Mouse (Mus musculus): Measurements from ENCODE around the gene Ddc. TPM values are rescaled to one million over a fixed set of nuclear protein-coding genes. Genes with fewer than 3 reads are reported as not detected.

Ddc gene
- polyA plus RNA-seq, 1 experiment from 2014 or later, result 7.5 TPM

- Histone ChIP-seq H3K4me1 (ENCODE audit: control insufficient read depth, insufficient read depth, low read length) (peaks cover 21% of the 10 kb centered on the region), H3K4me2 (ENCODE audit: low read depth) (no peak overlapping the region), H3K9me3 (ENCODE audit: control insufficient read depth, low read length) (no peaks in the 10 kb centered on the region), H3K4me3 (ENCODE audit: low read depth, low read length) (no peak overlapping the region), H3K9ac (ENCODE audit: low read length) (no peak overlapping the region), H3K27ac (ENCODE audit: low read depth, low read length) (0 out of 2 replicates have a peak overlapping the region, but pooled peaks have one; percentile 34), H3K27me3 (ENCODE audit: control insufficient read depth, insufficient read depth, low read length) (no peaks in the 10 kb centered on the region), H3K36me3 (ENCODE audit: control insufficient read depth, insufficient read depth, low read length) (no peaks in the 10 kb centered on the region)
- DNase-seq (ENCODE audit: low spot score) (peak; percentile 25), ATAC-seq (ENCODE audit: insufficient read depth, low FRiP score, low TSS enrichment) (no peak)
- 24% methylated on average over 4 of the region's 4 CpGs for WGBS
These were observed 20.1 kb downstream of the Ddc start for GRCm38 (mm10) chr11:11877891-11878277.

- H3K4me1 ChIP-seq (ENCODE audit: control insufficient read depth, insufficient read depth, low read length), result peaks cover 23% of the 10 kb centered on the region
- H3K9me3 ChIP-seq (ENCODE audit: control insufficient read depth, low read length), result no peaks in the 10 kb centered on the region
- 91% methylated on average over 3 of the region's 3 CpGs for WGBS
- DNase-seq (ENCODE audit: low spot score) (no peak), ATAC-seq (ENCODE audit: insufficient read depth, low FRiP score, low TSS enrichment) (no peak)
- no peak overlapping the region for H3K9ac ChIP-seq (ENCODE audit: low read length)
- H3K4me3 ChIP-seq (ENCODE audit: low read depth, low read length), result no peak overlapping the region
- H3K27ac ChIP-seq (ENCODE audit: low read depth, low read length), result no peak overlapping the region
- H3K36me3 ChIP-seq (ENCODE audit: control insufficient read depth, insufficient read depth, low read length), result no peaks in the 10 kb centered on the region
- no peaks in the 10 kb centered on the region for H3K27me3 ChIP-seq (ENCODE audit: control insufficient read depth, insufficient read depth, low read length)
- no peak overlapping the region for H3K4me2 ChIP-seq (ENCODE audit: low read depth)
These were observed 21.6 kb downstream of the Ddc start for GRCm38 (mm10) chr11:11876366-11876765.

- no peaks in the 10 kb centered on the region for H3K36me3 ChIP-seq (ENCODE audit: control insufficient read depth, insufficient read depth, low read length)
- no peak for DNase-seq (ENCODE audit: low spot score)
- H3K9me3 ChIP-seq (ENCODE audit: control insufficient read depth, low read length), result no peaks in the 10 kb centered on the region
- H3K4me1 ChIP-seq (ENCODE audit: control insufficient read depth, insufficient read depth, low read length), result peaks cover 22% of the 10 kb centered on the region
- 88% methylated on average over 2 of the region's 2 CpGs for WGBS
- no peak overlapping the region for H3K4me2 ChIP-seq (ENCODE audit: low read depth)
- no peak overlapping the region for H3K9ac ChIP-seq (ENCODE audit: low read length)
- H3K4me3 ChIP-seq (ENCODE audit: low read depth, low read length), result no peak overlapping the region
- H3K27me3 ChIP-seq (ENCODE audit: control insufficient read depth, insufficient read depth, low read length), result no peaks in the 10 kb centered on the region
- H3K27ac ChIP-seq (ENCODE audit: low read depth, low read length), result no peak overlapping the region
- ATAC-seq (ENCODE audit: insufficient read depth, low FRiP score, low TSS enrichment), result no peak
These were observed 22.7 kb downstream of the Ddc start for GRCm38 (mm10) chr11:11875230-11875629.

- Histone ChIP-seq H3K27ac (ENCODE audit: low read depth, low read length) (peak overlapping the region; percentile 42; the same call in 1 of the 2 replicates), H3K4me1 (ENCODE audit: control insufficient read depth, insufficient read depth, low read length) (peaks cover 17% of the 10 kb centered on the region; the same call in 1 of the 2 replicates), H3K9me3 (ENCODE audit: control insufficient read depth, low read length) (no peaks in the 10 kb centered on the region), H3K27me3 (ENCODE audit: control insufficient read depth, insufficient read depth, low read length) (no peaks in the 10 kb centered on the region), H3K4me3 (ENCODE audit: low read depth, low read length) (no peak overlapping the region), H3K9ac (ENCODE audit: low read length) (peak overlapping the region; percentile 15; the same call in 1 of the 2 replicates), H3K4me2 (ENCODE audit: low read depth) (no peak overlapping the region), H3K36me3 (ENCODE audit: control insufficient read depth, insufficient read depth, low read length) (no peaks in the 10 kb centered on the region)
- WGBS, result 56% methylated on average over 20 of the region's 20 CpGs
- ATAC-seq (ENCODE audit: insufficient read depth, low FRiP score, low TSS enrichment) (no peak), DNase-seq (ENCODE audit: low spot score) (peak; percentile 50)
These were observed 24.7 kb downstream of the Ddc start for GRCm38 (mm10) chr11:11873023-11873908.

GRCm38 (mm10) chr11:11872140-11872795 is 25.7 kb downstream of the Ddc start:
- Histone ChIP-seq H3K27me3 (ENCODE audit: control insufficient read depth, insufficient read depth, low read length) (no peaks in the 10 kb centered on the region), H3K9ac (ENCODE audit: low read length) (no peak overlapping the region), H3K9me3 (ENCODE audit: control insufficient read depth, low read length) (no peaks in the 10 kb centered on the region), H3K27ac (ENCODE audit: low read depth, low read length) (no peak overlapping the region), H3K4me3 (ENCODE audit: low read depth, low read length) (no peak overlapping the region), H3K36me3 (ENCODE audit: control insufficient read depth, insufficient read depth, low read length) (no peaks in the 10 kb centered on the region), H3K4me1 (ENCODE audit: control insufficient read depth, insufficient read depth, low read length) (peaks cover 15% of the 10 kb centered on the region; the same call in 1 of the 2 replicates), H3K4me2 (ENCODE audit: low read depth) (no peak overlapping the region)
- DNase-seq (ENCODE audit: low spot score), result no peak
- no peak for ATAC-seq (ENCODE audit: insufficient read depth, low FRiP score, low TSS enrichment)
- 89% methylated on average over 3 of the region's 3 CpGs for WGBS

- Histone ChIP-seq H3K4me1 (ENCODE audit: control insufficient read depth, insufficient read depth, low read length) (peaks cover 15% of the 10 kb centered on the region; the same call in 1 of the 2 replicates), H3K36me3 (ENCODE audit: control insufficient read depth, insufficient read depth, low read length) (no peaks in the 10 kb centered on the region), H3K27ac (ENCODE audit: low read depth, low read length) (no peak overlapping the region), H3K4me2 (ENCODE audit: low read depth) (no peak overlapping the region), H3K4me3 (ENCODE audit: low read depth, low read length) (no peak overlapping the region), H3K9ac (ENCODE audit: low read length) (no peak overlapping the region), H3K27me3 (ENCODE audit: control insufficient read depth, insufficient read depth, low read length) (no peaks in the 10 kb centered on the region), H3K9me3 (ENCODE audit: control insufficient read depth, low read length) (no peaks in the 10 kb centered on the region)
- DNase-seq (ENCODE audit: low spot score), result no peak
- no peak for ATAC-seq (ENCODE audit: insufficient read depth, low FRiP score, low TSS enrichment)
- 55% methylated on average over 5 of the region's 5 CpGs for WGBS
These were observed 26.6 kb downstream of the Ddc start for GRCm38 (mm10) chr11:11871197-11871813.

GRCm38 (mm10) chr11:11867971-11868481 is 29.9 kb downstream of the Ddc start:
- 4% methylated on average over 14 of the region's 14 CpGs for WGBS
- Histone ChIP-seq H3K4me1 (ENCODE audit: control insufficient read depth, insufficient read depth, low read length) (peaks cover 14% of the 10 kb centered on the region; the same call in 1 of the 2 replicates), H3K36me3 (ENCODE audit: control insufficient read depth, insufficient read depth, low read length) (no peaks in the 10 kb centered on the region), H3K4me3 (ENCODE audit: low read depth, low read length) (0 out of 2 replicates have a peak overlapping the region, but pooled peaks have one; percentile 11), H3K27me3 (ENCODE audit: control insufficient read depth, insufficient read depth, low read length) (no peaks in the 10 kb centered on the region), H3K27ac (ENCODE audit: low read depth, low read length) (peak overlapping the region; percentile 51), H3K9ac (ENCODE audit: low read length) (peak overlapping the region; percentile 56), H3K4me2 (ENCODE audit: low read depth) (peak overlapping the region; percentile 20), H3K9me3 (ENCODE audit: control insufficient read depth, low read length) (no peaks in the 10 kb centered on the region)
- DNase-seq (ENCODE audit: low spot score) (peak; percentile 78), ATAC-seq (ENCODE audit: insufficient read depth, low FRiP score, low TSS enrichment) (peak; percentile 88)

- no peak overlapping the region for H3K27ac ChIP-seq (ENCODE audit: low read depth, low read length)
These were observed 31.2 kb downstream of the Ddc start for GRCm38 (mm10) chr11:11866696-11867095.

More at GRCm38 (mm10) chr11:11866696-11867095, 31.2 kb downstream of the Ddc start:
- Histone ChIP-seq H3K4me3 (ENCODE audit: low read depth, low read length) (no peak overlapping the region), H3K27me3 (ENCODE audit: control insufficient read depth, insufficient read depth, low read length) (no peaks in the 10 kb centered on the region), H3K9ac (ENCODE audit: low read length) (no peak overlapping the region), H3K4me2 (ENCODE audit: low read depth) (no peak overlapping the region), H3K4me1 (ENCODE audit: control insufficient read depth, insufficient read depth, low read length) (peaks cover 12% of the 10 kb centered on the region; the same call in 1 of the 2 replicates), H3K36me3 (ENCODE audit: control insufficient read depth, insufficient read depth, low read length) (no peaks in the 10 kb centered on the region), H3K9me3 (ENCODE audit: control insufficient read depth, low read length) (no peaks in the 10 kb centered on the region)
- 86% methylated on average over 5 of the region's 5 CpGs for WGBS
- DNase-seq (ENCODE audit: low spot score), result no peak
- no peak for ATAC-seq (ENCODE audit: insufficient read depth, low FRiP score, low TSS enrichment)
